Mouse (Mus musculus): ENCODE measurements around the gene Apol9b.

The Apol9b gene

DNA sequence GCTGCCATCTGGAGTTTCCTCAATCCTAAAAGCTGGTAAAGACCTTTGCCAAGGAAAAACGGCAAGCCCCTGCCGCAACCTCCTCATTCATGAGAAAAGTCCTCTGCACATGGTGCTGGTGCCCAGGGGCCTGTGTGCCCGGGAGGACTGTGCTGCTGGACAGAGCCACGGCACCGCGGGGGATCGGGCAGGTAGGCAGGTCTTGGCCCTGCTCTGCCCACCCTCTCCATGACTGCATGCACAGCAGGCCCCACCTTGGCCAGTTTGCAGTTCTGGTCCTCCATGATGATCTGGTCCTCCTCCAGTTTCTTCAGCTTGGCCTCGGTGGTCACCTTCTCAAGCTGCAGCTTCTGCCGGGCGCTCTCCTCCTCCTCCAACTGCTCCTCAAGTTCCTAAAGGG is 45.5 kb downstream of the Apol9b start:
- no peak for DNase-seq (ENCODE audit: extremely low read depth, low read depth, low spot score)

DNA sequence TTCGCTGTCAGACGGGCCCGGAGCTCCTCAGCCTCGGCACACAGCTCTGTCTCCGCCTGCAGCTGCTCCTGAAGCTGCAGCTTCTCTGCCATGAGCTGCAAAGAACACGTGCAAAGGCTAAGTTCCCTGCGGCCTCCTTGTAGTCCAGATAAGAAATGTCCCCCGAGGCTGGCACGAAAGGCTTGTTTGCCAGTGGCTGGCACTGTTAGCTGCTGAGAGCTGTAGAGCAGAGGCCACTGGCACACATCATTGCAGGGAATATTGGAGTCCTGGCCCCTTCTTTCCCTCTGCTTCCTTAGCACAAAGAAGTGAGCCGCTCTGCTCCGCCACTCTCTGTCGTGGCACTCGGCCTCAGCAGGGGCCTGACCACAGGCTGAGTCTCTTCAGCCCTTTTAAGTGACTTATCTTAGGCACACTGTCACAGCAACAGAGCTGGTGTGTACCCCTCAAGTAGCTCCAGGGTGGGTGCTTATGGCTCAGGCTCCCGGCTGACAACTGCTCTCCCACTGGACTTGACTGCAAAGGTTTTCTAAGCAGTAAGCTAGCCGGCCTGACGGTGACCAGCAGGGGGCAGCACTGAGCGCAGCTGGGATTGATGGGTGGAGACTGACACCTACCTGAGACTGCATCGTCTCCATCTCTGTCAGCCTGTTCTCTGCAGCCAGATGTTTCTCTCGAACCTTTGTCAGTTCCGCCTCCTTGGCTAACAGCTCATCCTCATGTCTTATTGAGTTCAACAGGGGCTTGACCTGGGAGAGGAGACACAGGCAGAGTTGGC is 46.5 kb downstream of the Apol9b start:
- no peak for DNase-seq (ENCODE audit: extremely low read depth, low read depth, low spot score)

DNA sequence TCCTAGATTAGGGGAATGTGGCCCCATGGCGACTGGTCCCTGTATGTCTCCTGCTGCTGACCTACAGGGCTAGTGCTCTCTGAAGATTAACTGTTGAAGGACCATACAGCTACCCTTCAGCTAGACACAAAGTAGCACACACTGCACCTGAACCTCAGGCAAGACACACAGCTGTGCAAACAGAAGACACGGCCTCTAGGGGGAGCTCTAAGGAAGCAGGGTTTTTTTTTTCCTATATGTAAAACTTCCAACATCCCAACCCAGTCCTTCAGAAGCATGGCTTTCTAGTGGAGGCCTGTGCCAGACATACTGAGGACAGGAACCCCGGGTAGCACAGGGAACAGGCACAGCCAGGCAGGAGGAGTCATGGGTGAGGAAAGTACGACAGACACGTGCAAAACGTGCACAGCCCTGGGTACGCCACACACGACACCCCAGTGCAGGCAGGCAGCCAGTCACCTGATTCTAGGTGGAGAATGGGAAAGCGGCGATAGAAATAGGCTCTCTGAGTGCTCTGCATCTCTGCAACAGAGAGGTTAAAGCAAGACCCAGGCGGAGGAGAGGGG is 53.7 kb downstream of the Apol9b start:
- no peak for DNase-seq (ENCODE audit: extremely low read depth, low read depth, low spot score)

DNA sequence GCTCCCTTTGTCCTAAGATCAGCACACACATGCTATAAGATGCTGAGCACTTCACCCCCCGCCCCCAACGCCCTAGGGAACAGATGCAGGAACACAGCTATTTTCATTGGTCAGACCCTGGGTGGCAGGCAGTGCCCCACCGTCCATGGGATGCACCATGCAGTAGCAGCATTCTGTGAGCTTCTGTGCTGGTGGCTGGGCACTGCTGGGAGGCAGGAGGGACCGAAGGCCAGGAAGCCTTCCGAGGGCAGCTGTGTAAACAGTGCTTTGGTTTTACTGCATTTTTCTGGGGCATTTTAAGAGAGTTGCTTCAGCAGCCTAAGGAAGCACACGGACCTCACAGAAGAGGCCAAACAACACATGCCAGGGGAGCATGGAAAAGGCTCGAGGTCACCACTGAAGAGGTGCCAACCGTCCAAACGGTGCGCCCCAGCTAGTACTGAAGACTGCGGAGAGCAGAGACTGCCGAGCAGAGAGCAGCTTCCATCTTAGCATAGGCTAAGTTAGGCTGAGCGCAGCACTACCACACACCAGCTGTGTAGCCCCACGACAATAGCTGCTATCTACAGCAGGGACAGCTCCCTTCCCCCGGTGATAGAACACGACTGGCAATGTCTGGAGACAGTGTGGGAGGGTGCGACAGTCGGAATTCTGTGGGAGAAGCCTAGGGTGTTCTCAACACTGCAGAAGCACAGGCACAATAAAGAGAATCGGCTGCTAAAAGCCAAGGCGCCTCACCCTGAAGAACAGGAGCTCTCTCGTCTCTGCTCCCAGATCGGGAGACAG is 55.4 kb downstream of the Apol9b start:
- DNase-seq (ENCODE audit: extremely low read depth, low read depth, low spot score) = no peak

DNA sequence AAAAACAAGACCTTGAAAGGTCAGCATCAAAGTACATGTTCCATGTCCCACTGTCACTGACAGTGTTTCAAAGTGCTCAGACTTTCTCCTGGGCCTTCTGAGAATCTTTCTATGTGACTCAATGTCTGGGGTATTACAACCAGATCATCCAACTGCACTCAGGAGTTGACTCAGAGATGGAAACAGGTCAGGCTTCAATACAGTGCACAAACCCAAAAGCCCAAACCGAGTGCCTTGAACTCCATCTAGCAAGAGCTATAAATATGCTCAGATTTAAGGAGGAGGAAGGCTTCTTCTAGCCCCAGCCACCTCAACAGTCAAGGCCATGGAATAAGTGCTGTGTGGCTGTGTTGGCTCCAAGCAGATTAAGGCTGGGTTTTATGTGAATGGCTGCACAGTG is 57.0 kb downstream of the Apol9b start:
- DNase-seq (ENCODE audit: extremely low read depth, low read depth, low spot score) = no peak

Data from fat pad, adult 2 months (tissue).